Mouse (Mus musculus) small intestine, adult 2 months (tissue): ENCODE results near the gene Dab1.

ENCODE experiments used
- CTCF ChIP-seq: fragments of 200-500 bp; IDR thresholded peaks from 2 replicates; pipeline ENCODE4 v1.5.1; 2012; ENCODE audit warnings: low read depth, mild to moderate bottlenecking, control low read depth, inconsistent platforms, low read length, moderate library complexity, mixed read lengths; ENCODE audit not compliant: insufficient replicate concordance, insufficient read length; ENCODE audit errors: extremely low read depth
- POLR2A ChIP-seq: fragments of 200-500 bp; IDR thresholded peaks from 2 replicates; pipeline ENCODE4 v1.6.1; 2012; ENCODE audit warnings: low read depth, mild to moderate bottlenecking, control low read depth, inconsistent platforms, low read length, moderate library complexity

GRCm38 (mm10) chr4:104766065-104766464 is 1146.9 kb downstream of the Dab1 start, which contains the start of gene C8b:
- TF ChIP-seq POLR2A (no peak), CTCF (no peak)
